Mouse (Mus musculus): ENCODE measurements around the gene Sema7a.

Gene Sema7a

GRCm38 (mm10) chr9:57940349-57940794, 460 bp downstream of the Sema7a start:
- DNase-seq = peak in 1 of 2 experiments; percentile 42

- peak in 1 of 2 experiments; percentile 57 for DNase-seq
Measured at GRCm38 (mm10) chr9:57940861-57941638, 1.1 kb downstream of the Sema7a start.

GRCm38 (mm10) chr9:57942039-57942438, 2.1 kb downstream of the Sema7a start:
- no peak for DNase-seq

- no peak for DNase-seq
Measured at GRCm38 (mm10) chr9:57943067-57943466, 3.2 kb downstream of the Sema7a start.

- peak in 1 of 2 experiments; percentile 73 for DNase-seq
Measured at GRCm38 (mm10) chr9:57944572-57944971, 4.7 kb downstream of the Sema7a start.

- no peak for DNase-seq
Measured at GRCm38 (mm10) chr9:57945771-57946616, 6.1 kb downstream of the Sema7a start.

GRCm38 (mm10) chr9:57947381-57948030, 7.6 kb downstream of the Sema7a start:
- no peak for DNase-seq

GRCm38 (mm10) chr9:57948333-57948931, 8.5 kb downstream of the Sema7a start:
- no peak for DNase-seq

GRCm38 (mm10) chr9:57949102-57949704, 9.3 kb downstream of the Sema7a start:
- DNase-seq = no peak

- DNase-seq = no peak
Measured at GRCm38 (mm10) chr9:57949879-57950278, 10.0 kb downstream of the Sema7a start.

GRCm38 (mm10) chr9:57950519-57950918, 10.6 kb downstream of the Sema7a start:
- DNase-seq = no peak

- no peak for DNase-seq
Measured at GRCm38 (mm10) chr9:57951993-57952392, 12.1 kb downstream of the Sema7a start.

GRCm38 (mm10) chr9:57954962-57955744, 15.2 kb downstream of the Sema7a start:
- DNase-seq = no peak

GRCm38 (mm10) chr9:57955764-57956163, 15.9 kb downstream of the Sema7a start:
- no peak for DNase-seq

GRCm38 (mm10) chr9:57956196-57956837, 16.4 kb downstream of the Sema7a start:
- DNase-seq = no peak

- peak; percentile 59 to 84 for DNase-seq
Measured at GRCm38 (mm10) chr9:57956838-57957236, 16.9 kb downstream of the Sema7a start.

- DNase-seq = no peak
Measured at GRCm38 (mm10) chr9:57958615-57959014, 18.7 kb downstream of the Sema7a start.

- DNase-seq = no peak
Measured at GRCm38 (mm10) chr9:57959399-57959798, 19.5 kb downstream of the Sema7a start.

GRCm38 (mm10) chr9:57959886-57960866, 20.3 kb downstream of the Sema7a start:
- DNase-seq = no peak

- DNase-seq = no peak
Measured at GRCm38 (mm10) chr9:57961226-57961625, 21.3 kb downstream of the Sema7a start.
